Mouse (Mus musculus) adrenal gland, adult 18-20 months (tissue): ENCODE measurements around the gene Cnp. TPM values are rescaled to one million over a fixed set of nuclear protein-coding genes. Genes with fewer than 3 reads are reported as not detected.
"Not testable (repeated sequence)": the region's sequence is repeated elsewhere in the genome, so short reads cannot be mapped to it uniquely, and the experiment has no call there.

Experiments
- DNase-seq, 2 experiments: peaks; one replicate each; pipeline ENCODE4 v3.0.0; 2021 to 2022; ENCODE audit warnings: low spot score in 2 of 2
- total RNA-seq, 2 experiments: library from RNA; stranded (reverse); gene quantifications; 1 replicate in 1 of 2; 2 replicates in 1 of 2; pipeline ENCODE4 v1.2.3; 2021

Gene Cnp
- total RNA-seq, 2 experiments from 2014 or later = 33.2 to 40.6 TPM

DNA sequence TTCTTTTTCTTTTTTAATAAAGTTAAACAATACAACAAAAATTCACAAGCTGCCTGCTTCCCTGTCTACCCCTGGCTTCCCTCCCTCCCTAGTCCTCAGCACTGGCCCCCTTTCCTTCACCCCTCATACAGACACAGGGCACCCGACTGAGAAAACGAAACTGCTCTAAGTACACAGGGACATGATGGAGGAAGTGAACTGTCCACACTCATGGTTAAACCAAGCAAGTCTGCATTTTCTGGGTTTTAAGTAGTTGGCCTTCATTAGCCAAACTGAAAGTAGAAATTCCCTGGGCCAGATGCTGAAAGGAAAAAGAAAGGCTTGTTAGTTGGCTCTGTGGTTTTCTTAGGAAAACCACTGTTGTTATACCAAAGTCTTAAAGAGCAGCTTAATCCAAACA is 8.1 kb downstream of the Cnp start:
- no peak for DNase-seq

DNA sequence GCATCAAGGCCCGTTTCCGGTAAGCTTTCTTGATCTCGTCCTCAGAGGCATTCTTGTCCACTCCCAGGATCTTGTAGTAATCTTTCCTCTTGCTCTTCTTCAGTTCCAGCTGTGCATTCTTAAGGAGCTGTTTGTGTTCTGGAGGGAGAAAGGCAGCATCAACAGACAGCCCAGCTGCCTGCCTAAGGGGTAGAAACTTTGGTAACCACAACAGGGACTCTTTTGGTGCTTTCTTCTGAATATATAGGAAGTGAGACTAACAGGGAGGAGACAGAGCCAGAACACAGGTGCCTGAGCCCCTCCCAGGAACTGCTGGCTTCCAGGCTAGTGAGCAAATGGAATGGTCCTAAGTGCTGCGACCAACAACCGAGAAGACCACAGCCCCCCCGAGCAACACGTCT is 9.9 kb downstream of the Cnp start:
- no peak for DNase-seq

DNA sequence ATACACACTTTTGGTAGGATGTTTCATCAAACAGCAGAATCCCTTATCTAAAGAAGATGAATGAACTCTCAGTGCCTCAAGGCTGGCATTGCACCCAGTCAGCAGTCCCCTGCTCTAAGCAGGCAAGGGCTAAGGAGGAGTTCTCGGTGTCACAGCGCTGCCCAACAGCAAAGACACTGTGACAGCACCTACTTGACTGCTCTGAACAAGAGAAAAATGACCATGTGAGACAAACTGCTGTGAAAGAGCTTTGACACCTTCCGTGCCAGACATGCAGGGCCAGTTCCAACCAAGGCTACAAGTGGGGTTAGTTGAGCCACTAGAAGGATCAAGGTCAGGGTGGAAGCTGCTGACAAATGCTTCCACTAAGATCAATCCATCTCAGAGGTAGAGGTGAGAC is 10.4 kb downstream of the Cnp start:
- DNase-seq = no peak

DNA sequence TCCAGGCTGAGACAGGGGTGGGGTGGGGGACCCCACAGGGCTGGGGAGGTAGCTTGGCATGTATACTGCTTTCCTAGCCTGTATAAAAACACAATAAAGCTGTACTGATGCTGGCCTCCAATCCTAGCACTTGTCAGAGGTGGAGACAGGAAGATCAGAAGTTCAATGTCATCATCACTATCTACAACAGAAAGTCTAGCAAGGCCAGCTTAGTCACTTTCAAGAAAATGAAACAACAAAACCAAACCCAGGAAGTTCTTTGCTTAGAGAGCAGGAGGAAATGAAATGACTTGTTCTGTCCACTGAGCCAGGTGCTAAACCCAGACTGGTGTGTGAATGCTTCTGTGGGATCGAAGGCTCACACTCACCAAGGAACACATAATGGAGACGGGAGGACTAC is 13.8 kb downstream of the Cnp start:
- DNase-seq = no peak

DNA sequence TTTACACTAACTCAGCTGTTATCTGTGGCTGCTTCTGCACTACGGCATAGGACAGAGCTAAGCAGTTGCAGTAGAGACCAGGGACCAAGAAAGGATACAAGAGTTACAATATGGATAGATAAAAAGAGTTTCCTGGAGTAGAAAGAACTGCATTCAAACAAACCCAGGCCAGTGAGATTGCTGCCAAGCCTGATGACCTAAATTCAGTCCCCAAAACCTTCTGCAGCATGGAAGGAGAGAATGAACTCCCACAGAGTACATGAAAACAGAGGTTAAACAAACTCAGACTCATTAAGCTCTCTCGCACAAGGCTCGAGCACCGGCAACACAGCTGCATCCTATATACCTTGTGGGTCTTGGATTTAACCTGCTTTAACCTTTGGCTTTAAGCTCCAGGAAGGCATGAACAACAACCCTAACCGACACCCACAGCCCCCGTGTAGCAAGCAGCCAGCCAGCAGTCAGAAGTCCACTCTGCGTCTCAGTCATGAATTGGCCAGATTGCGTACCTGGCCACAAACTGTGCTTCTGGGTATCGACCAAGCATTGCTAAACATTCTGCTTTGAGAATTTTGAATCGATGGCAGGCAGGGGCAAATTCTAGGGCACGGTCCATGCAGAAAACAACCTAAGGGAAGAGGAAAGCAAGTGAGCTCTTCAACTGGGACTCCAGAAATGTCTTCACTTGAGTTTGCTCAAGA is 17.8 kb downstream of the Cnp start:
- no peak for DNase-seq

DNA sequence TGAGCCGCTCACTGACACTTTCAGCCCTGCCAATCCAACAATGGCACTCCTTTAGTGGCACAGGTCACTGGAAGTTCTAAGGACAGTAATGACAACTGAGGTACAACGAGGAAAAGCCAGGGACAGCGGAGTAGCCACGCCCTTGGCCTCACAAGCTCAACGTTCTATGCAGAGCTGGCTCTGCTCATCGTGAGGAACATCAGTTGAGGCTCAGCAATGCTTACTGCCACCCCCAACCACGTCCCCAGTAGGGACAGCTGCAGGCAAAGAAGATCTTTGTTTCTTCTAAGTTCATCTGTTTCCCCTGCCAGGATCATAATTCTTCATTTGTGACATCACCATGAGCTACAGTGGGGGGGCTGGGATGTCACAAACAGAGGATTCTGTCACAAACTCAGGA is 19.9 kb downstream of the Cnp start:
- no peak for DNase-seq

DNA sequence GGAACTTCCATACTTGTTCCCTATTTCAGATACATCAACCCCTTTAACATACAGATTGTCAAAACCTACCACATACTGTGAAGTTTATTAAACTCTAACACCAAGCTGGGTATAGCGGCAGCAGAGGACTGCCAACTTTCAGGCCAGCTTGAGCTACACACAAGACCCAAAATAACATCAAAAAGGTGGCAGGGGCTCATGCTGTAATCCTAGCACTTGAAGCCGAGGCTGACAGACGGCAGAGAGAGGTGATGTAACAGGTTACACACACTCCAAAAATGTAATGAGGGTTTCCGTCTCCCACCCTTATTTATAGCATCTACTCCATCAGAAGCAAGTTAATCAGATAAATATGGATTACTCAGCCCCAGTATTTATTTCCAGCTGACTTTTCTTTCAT is 20.8 kb downstream of the Cnp start:
- no peak for DNase-seq

DNA sequence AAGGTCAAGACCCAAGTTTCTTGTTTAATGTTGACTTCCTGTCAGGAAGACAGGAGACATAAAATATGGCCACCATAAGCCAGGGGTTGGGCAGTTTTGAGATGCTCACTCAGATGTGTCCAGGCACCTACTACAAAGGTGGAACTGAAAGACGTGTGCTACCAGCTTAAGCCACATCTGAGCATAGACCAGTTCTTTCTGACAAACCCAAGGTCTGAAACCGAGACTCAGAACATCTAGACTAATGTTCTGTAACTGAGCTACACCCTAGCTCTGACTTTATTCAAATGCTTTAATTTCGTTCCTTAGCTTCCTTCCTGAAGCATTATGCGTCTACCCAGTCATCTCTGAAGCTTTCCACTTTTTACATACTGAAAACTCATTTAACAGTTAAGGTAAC is 23.4 kb downstream of the Cnp start:
- no peak for DNase-seq

DNA sequence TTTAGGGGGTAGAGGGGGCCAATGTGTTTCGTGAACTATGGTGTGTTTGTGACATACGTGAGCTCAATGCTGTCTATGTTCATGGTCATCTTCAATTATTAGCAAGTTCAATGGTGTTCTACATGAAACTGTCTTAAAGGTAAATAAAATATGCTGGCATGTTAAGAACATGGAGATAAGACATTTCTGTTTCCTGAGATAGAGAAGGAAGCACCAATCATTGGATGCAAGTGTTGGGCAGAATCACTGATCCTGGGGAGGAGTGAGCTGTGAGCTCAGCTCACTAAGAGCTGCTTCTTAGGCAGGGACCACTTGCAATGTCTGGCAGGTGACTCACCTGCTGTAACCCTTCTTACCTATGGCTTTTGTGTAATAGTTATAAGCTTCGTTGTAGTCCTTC is 26.7 kb downstream of the Cnp start:
- DNase-seq = no peak

DNA sequence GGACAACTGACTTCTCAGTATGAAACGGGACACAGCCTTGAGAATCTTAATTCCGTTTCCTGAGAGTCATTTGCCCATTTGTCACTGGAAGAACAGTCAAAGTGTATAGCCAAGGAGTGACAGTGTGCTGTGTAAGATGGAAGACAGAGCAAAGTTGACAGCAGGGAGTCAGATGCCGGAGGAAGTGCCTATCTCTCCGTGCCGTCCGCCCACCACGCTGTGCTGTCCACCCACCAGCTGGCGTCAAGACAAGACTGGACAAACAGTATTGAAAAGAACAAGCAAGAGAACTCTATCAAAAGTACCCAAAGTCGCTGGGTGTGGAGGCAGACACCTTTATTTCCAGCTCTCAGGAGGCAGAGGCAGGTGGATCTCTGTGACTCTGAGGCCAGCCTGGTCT is 28.5 kb downstream of the Cnp start:
- no peak for DNase-seq

DNA sequence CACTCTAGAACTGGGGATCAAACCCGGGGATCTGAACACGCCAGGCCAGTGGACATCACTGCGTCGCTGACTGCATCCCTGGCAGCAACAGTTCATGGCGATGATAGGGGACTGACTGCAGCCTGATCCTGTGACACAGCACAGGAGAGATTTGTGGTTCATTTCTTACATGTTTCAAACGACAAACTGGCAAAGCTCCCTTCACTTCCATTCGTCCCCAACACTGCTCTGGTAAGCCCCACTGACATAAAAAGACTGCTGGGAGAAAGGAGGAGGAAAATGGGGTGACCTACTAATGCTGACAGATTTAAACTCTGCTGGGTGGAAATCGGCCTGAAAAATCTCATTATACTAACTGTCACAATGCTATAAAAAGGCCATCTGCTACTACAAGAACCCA is 29.1 kb downstream of the Cnp start:
- no peak for DNase-seq

DNA sequence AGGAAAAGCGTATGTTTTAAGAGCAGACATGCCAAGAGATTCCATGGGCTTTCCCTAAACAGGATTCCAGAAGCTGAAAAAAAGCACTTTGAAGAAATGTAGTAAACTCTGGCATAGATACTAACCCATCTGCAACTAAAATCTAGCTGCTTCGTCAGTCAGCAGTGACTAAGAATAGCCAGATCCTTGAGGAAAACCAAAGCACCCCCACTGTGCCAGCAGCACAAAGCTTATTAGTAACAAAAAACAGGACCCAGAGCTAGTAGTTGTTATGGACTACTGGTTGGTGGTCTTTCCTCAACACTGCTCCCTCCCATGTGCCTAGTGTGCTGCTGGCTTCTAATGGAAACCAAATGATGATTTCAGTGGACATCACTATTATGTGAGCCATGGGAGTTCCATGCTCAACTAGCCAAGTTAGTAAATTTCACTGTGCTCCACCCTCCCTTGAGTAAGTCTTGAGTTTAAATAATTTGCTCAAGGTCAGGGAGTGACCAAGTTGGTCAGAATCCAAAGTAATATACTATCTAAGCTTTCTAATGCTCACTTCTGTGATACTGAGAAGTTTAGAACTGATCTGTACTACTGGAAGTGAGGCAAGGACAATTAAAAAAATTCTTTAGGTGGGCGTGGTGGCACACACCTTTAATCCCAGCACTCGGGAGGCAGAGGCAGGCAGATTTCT is 29.8 kb downstream of the Cnp start:
- no peak for DNase-seq

DNA sequence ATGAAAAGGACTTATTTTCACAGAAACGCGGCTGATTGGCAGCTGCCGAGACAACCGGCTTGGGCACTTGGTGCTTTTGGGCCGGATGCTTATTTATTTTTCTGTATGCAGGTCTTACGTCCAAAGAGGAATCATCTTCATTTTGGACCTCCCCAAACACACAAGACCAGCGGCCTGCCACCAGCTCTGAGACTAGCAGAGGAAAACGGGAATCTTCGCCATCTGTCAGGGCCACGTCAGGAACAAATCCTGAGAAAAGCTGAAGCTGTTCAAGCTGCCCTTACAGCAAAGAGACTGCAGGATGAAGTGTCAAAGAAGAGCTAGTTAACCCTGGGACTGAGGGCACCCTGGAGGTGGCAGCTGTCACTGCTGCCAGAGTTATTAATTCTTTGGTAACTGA is 30.7 kb downstream of the Cnp start:
- no peak for DNase-seq

DNA sequence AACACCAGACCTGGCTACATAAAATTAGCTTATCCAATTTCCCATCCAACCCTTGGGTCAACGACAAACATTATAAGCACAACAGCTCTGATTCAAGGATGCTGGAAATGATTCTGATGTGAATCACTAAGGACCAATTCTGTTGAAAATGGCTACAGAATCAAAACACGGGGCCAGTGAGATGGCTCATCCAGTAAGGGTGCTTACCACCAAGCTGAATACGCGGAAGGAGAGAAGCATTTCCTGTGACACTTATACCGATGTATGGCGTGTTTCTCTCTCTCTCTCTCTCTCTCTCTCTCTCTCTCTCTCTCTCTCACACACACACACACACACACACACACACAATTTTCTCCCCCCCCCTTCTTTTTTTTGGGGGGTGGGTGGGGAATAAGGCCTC is 32.4 kb downstream of the Cnp start:
- no peak for DNase-seq

DNA sequence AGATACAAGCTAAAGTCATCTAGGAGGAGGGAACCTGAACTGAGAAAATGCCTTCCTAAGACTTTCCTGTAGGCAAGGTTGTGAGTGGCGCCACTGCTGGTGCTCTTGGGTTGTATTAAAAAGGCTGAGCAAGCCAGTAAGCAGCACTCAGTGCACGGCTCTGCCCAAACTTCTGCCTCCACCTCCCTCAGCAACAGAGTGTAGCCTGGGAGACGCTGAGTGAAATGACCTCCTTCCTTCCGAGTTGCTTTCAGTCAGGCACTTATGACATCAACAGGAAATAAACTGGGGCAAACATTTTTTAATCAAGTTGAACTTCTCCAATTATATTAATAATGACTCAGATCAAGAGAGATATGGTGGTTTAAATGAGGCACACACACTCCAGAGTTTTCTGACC is 34.1 kb downstream of the Cnp start:
- no peak for DNase-seq

DNA sequence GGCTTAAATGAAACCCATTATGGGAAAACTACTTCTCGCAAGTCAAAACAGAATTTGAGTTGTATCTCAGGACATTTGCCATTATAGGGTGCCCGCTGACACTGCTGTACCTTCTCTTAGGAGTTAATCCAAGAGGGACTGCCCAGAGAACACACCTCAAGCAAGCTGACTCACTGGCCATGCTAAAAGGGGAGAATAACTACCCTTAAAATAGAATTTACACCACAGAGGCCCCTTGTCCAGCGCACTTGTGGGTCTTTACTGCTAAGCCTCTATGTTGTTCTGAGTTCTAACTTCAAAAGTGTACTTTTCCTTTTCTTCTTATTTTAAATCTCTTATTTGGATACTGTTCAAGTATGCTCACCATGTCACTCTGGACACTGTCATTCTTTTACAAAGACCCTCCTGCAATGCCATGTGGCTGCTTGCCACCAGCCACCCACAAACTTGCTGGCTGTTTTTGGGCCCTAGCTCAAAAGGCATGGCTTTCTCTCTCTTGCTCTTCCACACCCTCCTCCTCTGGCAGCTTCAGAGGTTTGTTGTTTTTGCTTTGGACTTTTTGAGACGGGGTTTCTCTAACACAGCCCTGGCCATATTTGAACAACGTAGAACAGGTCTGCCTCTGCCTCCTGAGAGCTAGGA is 34.8 kb downstream of the Cnp start:
- no peak for DNase-seq

DNA sequence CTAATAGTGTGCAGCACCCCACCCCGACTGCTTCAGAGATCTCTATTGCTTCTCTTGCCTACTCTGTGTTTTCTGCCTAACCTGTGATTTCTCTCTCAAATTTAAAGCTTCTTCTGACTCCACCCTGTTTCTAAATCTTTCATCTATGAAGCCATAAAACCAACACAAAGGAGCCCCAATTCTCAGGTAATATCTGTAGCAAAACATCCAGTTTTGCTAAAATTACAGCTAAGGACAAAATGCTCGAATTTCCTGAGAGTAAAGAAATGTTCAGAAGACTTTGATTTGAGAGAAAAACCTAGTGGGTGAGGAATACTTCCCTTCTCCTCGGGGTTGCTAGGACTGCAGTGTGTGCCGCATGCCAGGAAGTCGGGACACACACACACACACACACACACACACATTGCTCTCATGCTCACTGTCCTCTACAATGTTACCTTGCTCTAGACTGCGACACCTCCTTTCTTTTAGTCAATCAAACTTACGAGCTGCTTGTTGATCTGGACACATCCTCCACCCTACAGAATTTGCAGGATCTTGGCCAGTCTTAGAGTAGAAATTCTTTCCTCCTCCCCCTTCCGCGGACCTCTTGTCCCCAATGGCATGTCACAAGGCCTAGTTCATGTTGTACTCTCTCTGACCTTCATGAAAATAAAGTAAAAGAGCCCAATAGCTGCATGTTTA is 35.4 kb downstream of the Cnp start:
- no peak for DNase-seq

DNA sequence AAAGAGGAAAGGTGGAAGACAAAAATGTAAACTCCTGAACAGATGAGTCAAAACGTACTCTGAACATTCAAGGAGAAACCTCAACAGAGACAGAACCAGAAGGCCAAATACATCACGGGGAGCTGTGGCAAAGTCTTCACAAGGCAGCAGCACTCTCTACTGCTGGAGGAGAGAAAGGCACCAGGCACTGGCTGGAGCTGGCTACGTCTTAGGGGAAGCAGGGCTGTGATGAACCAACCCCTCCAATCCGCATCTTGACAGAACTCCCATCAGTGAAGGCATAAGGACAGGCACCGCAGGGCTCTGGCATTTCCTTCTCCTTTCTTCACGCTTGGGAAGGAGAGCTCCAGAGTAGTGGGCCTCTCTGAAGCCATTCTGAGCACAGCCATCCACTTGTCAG is 36.9 kb downstream of the Cnp start:
- DNase-seq = no peak

DNA sequence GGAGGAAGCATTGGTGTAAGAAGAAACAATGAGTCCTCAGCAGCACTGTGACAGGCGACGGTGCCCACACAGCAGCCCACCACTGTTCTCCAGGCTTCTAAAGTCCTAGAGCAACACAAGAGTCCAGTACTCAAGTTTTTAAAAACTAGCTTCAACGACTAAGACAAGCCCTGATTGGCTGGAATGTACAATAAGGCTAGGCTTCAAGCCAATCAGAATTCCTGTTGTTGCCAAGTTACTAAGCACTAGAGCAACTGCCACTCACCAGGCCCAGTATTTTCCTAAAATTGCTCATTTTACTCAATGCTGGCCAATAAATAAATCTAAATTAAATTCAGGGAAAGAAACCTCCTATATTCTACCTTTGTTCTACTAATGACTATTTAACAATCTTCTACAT is 38.5 kb downstream of the Cnp start:
- no peak for DNase-seq

DNA sequence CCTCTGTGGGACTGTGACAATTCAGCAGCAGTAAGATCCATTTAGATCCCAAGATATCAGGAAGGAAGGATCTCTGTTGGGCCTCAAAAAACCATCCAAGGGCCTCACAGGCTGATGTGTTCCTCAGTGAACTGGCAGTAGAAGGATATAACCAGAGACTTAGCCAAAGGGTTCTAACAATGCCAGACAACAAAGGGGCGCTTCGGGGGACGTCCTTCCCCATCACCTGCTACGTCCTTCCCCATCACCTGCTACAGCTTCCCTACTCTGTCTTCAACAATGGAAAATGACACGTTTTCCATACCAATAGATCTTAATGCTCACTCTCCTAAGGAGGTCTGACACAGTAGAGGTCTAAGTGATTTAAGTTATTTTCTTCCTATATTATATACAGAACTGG is 41.6 kb downstream of the Cnp start:
- DNase-seq = no peak

DNA sequence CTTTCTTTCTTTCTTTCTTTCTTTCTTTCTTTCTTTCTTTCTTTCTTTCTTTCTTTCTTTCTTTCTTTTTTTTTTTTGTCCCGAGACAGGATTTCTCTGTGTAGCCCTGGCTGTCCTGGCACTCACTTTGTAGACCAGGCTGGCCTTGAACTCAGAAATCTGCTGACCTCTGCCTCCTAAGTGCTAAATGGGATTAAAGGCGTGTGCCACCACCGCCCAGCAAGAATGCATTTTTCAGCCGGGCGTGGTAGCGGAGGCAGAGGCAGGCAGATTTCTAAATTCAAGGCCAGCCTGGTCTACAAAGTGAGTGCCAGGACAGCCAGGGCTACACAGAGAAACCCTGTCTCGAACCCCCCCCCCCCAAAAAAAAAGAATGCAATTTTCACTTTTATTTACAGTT is 42.1 kb downstream of the Cnp start:
- not testable (repeated sequence) for DNase-seq

DNA sequence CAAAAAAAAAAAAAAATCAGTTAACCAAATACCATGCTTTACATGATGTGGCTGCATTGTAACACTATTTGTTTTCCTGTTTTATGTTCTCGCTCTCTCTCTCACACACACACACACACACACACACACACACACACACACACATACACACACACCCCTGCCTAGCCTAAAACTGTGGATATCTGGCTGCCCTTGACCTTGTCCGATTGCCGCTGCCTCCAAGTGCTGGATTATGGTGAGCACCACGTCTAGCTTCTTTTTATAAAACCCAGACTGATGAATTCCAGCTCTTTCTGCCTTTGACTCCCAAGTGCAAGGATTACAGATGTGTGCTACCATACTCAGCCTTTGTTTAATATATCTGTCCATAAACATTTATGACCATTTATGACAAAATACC is 42.8 kb downstream of the Cnp start:
- DNase-seq = no peak
